Comparison of ENCODE assay signal across 17 mouse cellular contexts in genomic region chr8:70744806-70745205, GRCm38 (mm10). TPM values are rescaled to one million over a fixed set of nuclear protein-coding genes. Genes with fewer than 3 reads are reported as not detected.
DNase-seq lines count a peak whose midpoint lies in the region; ATAC-seq and TF ChIP-seq lines count a peak whose summit lies in the region.
"Had no signal": no experiment of that assay in that cellular context is flagged by ENCODE, and none has a peak within 500 bp of the region (broad histone marks: within the 10 kb centered on the region; RNA-seq: fewer than 3 reads in every experiment).

No protein-coding gene starts in this region.

- no peaks in the 10 kb centered on the region for H3K36me3 ChIP-seq in liver, postnatal 0 days (replicated peaks; ENCODE audit: insufficient read depth, low read length)
- H3K36me3 ChIP-seq: embryonic facial prominence, embryonic 12.5 days; limb, embryonic 15.5 days had no signal

- whole genome bisulfite sequencing in liver, postnatal 0 days (ENCODE audit: insufficient replicate concordance) = 44% methylated on average over 11 of the region's 11 CpGs

- H3K4me2 ChIP-seq in liver, postnatal 0 days (ENCODE audit: low read depth, low read length) = no peak overlapping the region

- H3K9me3 ChIP-seq in liver, postnatal 0 days (ENCODE audit: low read length) = no peaks in the 10 kb centered on the region
- H3K9me3 ChIP-seq: embryonic facial prominence, embryonic 12.5 days; limb, embryonic 15.5 days had no signal

- TF ChIP-seq CTCF in gastrocnemius, adult 2 months (IDR thresholded peaks at IDR 0.05) = no peak
- TF ChIP-seq CTCF in liver, postnatal 0 days (IDR thresholded peaks at IDR 0.05; ENCODE audit: low read depth) = no peak

- H3K27ac ChIP-seq in gastrocnemius, adult 2 months = peak overlapping the region; percentile 87
- no peak overlapping the region for H3K27ac ChIP-seq in liver, postnatal 0 days (ENCODE audit: low read depth)
- H3K27ac ChIP-seq: embryonic facial prominence, embryonic 12.5 days; limb, embryonic 15.5 days had no signal

- no peak for TF ChIP-seq EP300 in liver, postnatal 0 days (IDR thresholded peaks at IDR 0.05; ENCODE audit: low read depth)

- DNase-seq in gastrocnemius, adult 2 months = no peak
- no peak for DNase-seq in gastrocnemius, postnatal 14 days
- DNase-seq in liver = peak; percentile 3
- no peak for DNase-seq in liver, postnatal 0 days
- peak; percentile 86 for DNase-seq in A20 (ENCODE audit: low read depth, low spot score)
- no peak for DNase-seq in frontal cortex, postnatal 10 days (ENCODE audit: low spot score in 2 of 2)
- DNase-seq: right cerebral cortex, adult 18-20 months had no signal

- no peak overlapping the region for H3K9ac ChIP-seq in liver, postnatal 0 days (replicated peaks)
- H3K9ac ChIP-seq: limb, embryonic 15.5 days had no signal

- intact Hi-C loops in gastrocnemius, adult 2 months (cut with DNase I) = no loop called here
- intact Hi-C loops in gastrocnemius, postnatal 14 days (cut with DNase I; ENCODE audit: low total_unique reads) = loop anchor here (5.0 kb wide), 1 partner anchor 33 kb away; no protein-coding TSS in a partner anchor

- H3K4me3 ChIP-seq in gastrocnemius, adult 2 months = peak overlapping the region; percentile 74
- H3K4me3 ChIP-seq in liver, postnatal 0 days (ENCODE audit: low read depth, low read length) = no peak overlapping the region
- H3K4me3 ChIP-seq: myocyte had no signal

- H3K27me3 ChIP-seq in liver, postnatal 0 days (ENCODE audit: insufficient read depth, low read length) = peaks cover 46% of the 10 kb centered on the region
- H3K27me3 ChIP-seq: CH12.LX had no signal

- no peak for ATAC-seq in liver, postnatal 0 days
- ATAC-seq in activated CD4-positive, CD25-positive, alpha-beta regulatory T cell, adult 4 months = peak; percentile 44
- ATAC-seq in megakaryocyte progenitor cell, adult 5-6 weeks (replicated peaks; ENCODE audit: poor library complexity) = no peak

- peaks cover 15% of the 10 kb centered on the region for H3K4me1 ChIP-seq in liver, postnatal 0 days (ENCODE audit: insufficient read depth)

RNA-seq across cellular contexts. Expression of gene Rab3a, which starts 9.7 kb away (rescaled TPM):
- 10 to 100 TPM; 31.9 to 39.8 TPM for total RNA-seq in gastrocnemius, adult 2 months (2021)
- 10 to 100 TPM; 44.3 to 45.1 TPM for total RNA-seq in gastrocnemius, postnatal 14 days (2021)
- 3.2 and 3.3 TPM in 2 replicates for polyA plus RNA-seq in liver, postnatal 0 days (2015; fragmentation: Nextera tagmentation; extraction: Ambion mirVana)
- polyA plus RNA-seq in activated CD4-positive, CD25-positive, alpha-beta regulatory T cell, adult 4 months (2017; shearing (Covaris generic)) = 1 to 10 TPM; 3.8 to 5.4 TPM
- 2.6 and 3.6 TPM in 2 replicates for total RNA-seq in megakaryocyte progenitor cell, adult 5-6 weeks (2015)
- total RNA-seq in megakaryocyte progenitor cell, adult 5-6 weeks (2017) = 2.1 and 6.6 TPM in 2 replicates

RNA-seq across cellular contexts. Expression of gene Mpv17l2, which starts 15.9 kb away (rescaled TPM):
- 10 to 100 TPM; 21.0 to 22.8 TPM for total RNA-seq in gastrocnemius, adult 2 months (2021)
- total RNA-seq in gastrocnemius, postnatal 14 days (2021) = 10 to 100 TPM; 28.3 to 31.9 TPM
- 36.3 and 39.9 TPM in 2 replicates for polyA plus RNA-seq in liver, postnatal 0 days (2015; fragmentation: Nextera tagmentation; extraction: Ambion mirVana)
- 10 to 100 TPM; 35.6 to 41.7 TPM for polyA plus RNA-seq in activated CD4-positive, CD25-positive, alpha-beta regulatory T cell, adult 4 months (2017; shearing (Covaris generic))
- total RNA-seq in megakaryocyte progenitor cell, adult 5-6 weeks (2015) = 37.4 and 41.4 TPM in 2 replicates
- 10.2 and 10.4 TPM in 2 replicates for total RNA-seq in megakaryocyte progenitor cell, adult 5-6 weeks (2017)

RNA-seq across cellular contexts. Expression of gene Pde4c, which starts 21.3 kb away (rescaled TPM):
- 1 to 10 TPM; 2.4 to 3.0 TPM for total RNA-seq in gastrocnemius, adult 2 months (2021)
- total RNA-seq in gastrocnemius, postnatal 14 days (2021) = 1 to 10 TPM; 2.9 to 3.4 TPM
- polyA plus RNA-seq in liver, postnatal 0 days (2015; fragmentation: Nextera tagmentation; extraction: Ambion mirVana) = 1.6 and 1.8 TPM in 2 replicates
- under 1 TPM; 0.47 to 0.95 TPM for polyA plus RNA-seq in activated CD4-positive, CD25-positive, alpha-beta regulatory T cell, adult 4 months (2017; shearing (Covaris generic))
- 0.39 TPM in 1 of 2 replicates, not detected in the other for total RNA-seq in megakaryocyte progenitor cell, adult 5-6 weeks (2015)
- total RNA-seq in megakaryocyte progenitor cell, adult 5-6 weeks (2017) = not detected in 2 replicates
- total RNA-seq: granulocyte monocyte progenitor cell, adult 5-6 weeks had no signal
- polyA plus RNA-seq: forebrain, embryonic 14.5 days had no signal

RNA-seq across cellular contexts. Expression of gene Gm3336, which starts 26.5 kb away (rescaled TPM):
- not detected for total RNA-seq in gastrocnemius, adult 2 months (2021)
- not detected for total RNA-seq in gastrocnemius, postnatal 14 days (2021)
- polyA plus RNA-seq in liver, postnatal 0 days (2015; fragmentation: Nextera tagmentation; extraction: Ambion mirVana) = 0.22 and 0.25 TPM in 2 replicates
- polyA plus RNA-seq in activated CD4-positive, CD25-positive, alpha-beta regulatory T cell, adult 4 months (2017; shearing (Covaris generic)) = not detected
- not detected in 2 replicates for total RNA-seq in megakaryocyte progenitor cell, adult 5-6 weeks (2015)
- 0.12 TPM in 1 of 2 replicates, not detected in the other for total RNA-seq in megakaryocyte progenitor cell, adult 5-6 weeks (2017)
- total RNA-seq: granulocyte monocyte progenitor cell, adult 5-6 weeks; hematopoietic stem cell, adult 5-6 weeks; left cerebral cortex, adult 18-20 months had no signal
- polyA plus RNA-seq: embryonic facial prominence, embryonic 12.5 days; forebrain, embryonic 14.5 days; limb, embryonic 15.5 days had no signal

RNA-seq across cellular contexts. Expression of gene Pik3r2, which starts 31.7 kb away (rescaled TPM):
- total RNA-seq in gastrocnemius, adult 2 months (2021) = 10 to 100 TPM; 13.9 to 16.2 TPM
- total RNA-seq in gastrocnemius, postnatal 14 days (2021) = 10 to 100 TPM; 23.0 to 27.9 TPM
- 8.9 and 9.0 TPM in 2 replicates for polyA plus RNA-seq in liver, postnatal 0 days (2015; fragmentation: Nextera tagmentation; extraction: Ambion mirVana)
- polyA plus RNA-seq in activated CD4-positive, CD25-positive, alpha-beta regulatory T cell, adult 4 months (2017; shearing (Covaris generic)) = 1 to 10 TPM; 3.9 to 5.1 TPM
- total RNA-seq in megakaryocyte progenitor cell, adult 5-6 weeks (2015) = 5.7 and 6.0 TPM in 2 replicates
- total RNA-seq in megakaryocyte progenitor cell, adult 5-6 weeks (2017) = 18.1 and 18.5 TPM in 2 replicates

Comparison
In these comparisons a context has a peak if more than half of its experiments do, and no peak if none do; other contexts are left out.
1. DNase-seq: peak in liver (single experiment) and A20 (single experiment); none in gastrocnemius, adult 2 months (single experiment), gastrocnemius, postnatal 14 days (single experiment), liver, postnatal 0 days (single experiment) and frontal cortex, postnatal 10 days (0 of 2).
2. RNA of gene Rab3a, which starts 9.7 kb away (total RNA-seq): 44.3 to 45.1 TPM in gastrocnemius, postnatal 14 days and 31.9 to 39.8 TPM in gastrocnemius, adult 2 months; 2.1 to 6.6 TPM in megakaryocyte progenitor cell, adult 5-6 weeks; every median in the first group is over 4 times any median in the second.